Mouse (Mus musculus): ENCODE results near the gene Fam206a.

- TF ChIP-seq CTCF (IDR thresholded peaks at IDR 0.05; ENCODE audit: low read depth, low read length) (no peak), GATA1 (IDR thresholded peaks at IDR 0.05; ENCODE audit: borderline replicate concordance, low read length) (no peak), GATA2 (IDR thresholded peaks at IDR 0.05; ENCODE audit: borderline replicate concordance, low read depth, low read length) (no peak), TAL1 (conservative IDR thresholded peaks at IDR 0.05; ENCODE audit: low read depth, low read length) (no peak)
Observed at GRCm38 (mm10) chr4:56756021-56756420, 46.1 kb upstream of the Fam206a start.
